Mouse (Mus musculus): ENCODE results near the gene Gpt2.

The Gpt2 gene

GRCm38 (mm10) chr8:85487906-85488620 lies 4.3 kb upstream of the Gpt2 start:
- DNase-seq (ENCODE audit: low spot score): no peak

DNA sequence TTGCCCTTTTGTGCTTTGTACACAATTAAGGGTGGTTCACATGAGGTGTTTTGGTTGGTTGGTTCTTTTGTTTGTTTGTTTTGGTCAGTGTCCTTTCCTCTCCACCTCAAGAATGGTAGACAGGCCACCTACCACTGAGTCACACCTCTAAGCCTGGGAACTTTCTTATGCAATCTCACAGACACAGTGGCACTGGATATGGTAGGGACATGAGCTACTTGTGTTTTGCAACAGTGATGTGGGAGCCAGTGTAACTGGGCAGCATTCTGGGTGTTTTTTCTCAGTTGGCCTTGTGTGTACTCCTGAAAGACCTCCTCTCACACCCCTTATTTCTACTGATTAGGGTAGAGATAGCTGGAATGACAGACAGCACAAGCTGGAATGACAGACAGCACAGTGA lies 3.7 kb upstream of the Gpt2 start:
- no peak for DNase-seq (ENCODE audit: low spot score)

- DNase-seq (ENCODE audit: low spot score): no peak
Measured at GRCm38 (mm10) chr8:85489546-85489945, 2.8 kb upstream of the Gpt2 start.

- peak; percentile 50 for DNase-seq (ENCODE audit: low spot score)
Measured at GRCm38 (mm10) chr8:85492940-85493931, 860 bp downstream of the Gpt2 start.

- no peak for DNase-seq (ENCODE audit: low spot score)
Measured at GRCm38 (mm10) chr8:85496125-85496524, 3.7 kb downstream of the Gpt2 start.

DNA sequence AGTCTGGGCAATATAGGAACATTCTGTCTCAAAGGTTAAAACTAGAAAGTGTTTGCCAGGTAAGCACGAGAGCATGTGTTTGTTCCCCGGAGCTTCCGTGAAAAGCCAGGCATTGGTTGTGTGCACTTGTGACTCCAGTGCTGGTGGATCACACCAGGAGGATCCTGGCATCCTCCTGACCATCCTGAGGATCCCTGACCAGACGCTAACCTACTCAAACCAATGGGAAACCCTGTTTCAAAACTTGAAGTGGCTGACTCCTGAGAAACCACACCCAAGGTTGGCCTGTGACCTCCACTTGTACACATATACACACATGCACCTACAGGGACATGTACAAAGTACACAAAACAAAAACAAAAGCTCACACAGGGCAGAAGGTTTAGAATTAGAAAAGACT lies 4.4 kb downstream of the Gpt2 start:
- no peak for DNase-seq (ENCODE audit: low spot score)

DNA sequence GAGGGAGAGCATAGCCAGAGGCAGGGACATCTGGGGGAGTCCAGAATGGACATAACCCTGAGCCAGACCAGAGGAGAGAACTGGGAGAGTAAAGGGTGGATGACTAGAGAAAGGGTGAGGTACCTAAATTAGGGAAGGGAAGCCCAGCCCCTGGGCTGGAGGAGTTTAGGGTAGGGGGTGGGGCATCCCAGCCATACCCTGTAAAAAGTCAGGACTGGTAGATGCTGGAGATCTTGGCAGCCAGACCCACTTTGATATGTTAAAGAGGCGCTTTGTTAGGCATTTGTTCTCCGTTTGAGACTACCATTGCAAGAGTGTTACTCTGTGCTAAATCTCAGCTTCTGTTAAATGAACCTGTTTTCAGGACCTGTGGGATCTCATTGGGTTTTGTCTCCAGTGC lies 6.2 kb downstream of the Gpt2 start:
- DNase-seq (ENCODE audit: low spot score): peak; percentile 33

- no peak for DNase-seq (ENCODE audit: low spot score)
Measured at GRCm38 (mm10) chr8:85500460-85500859, 8.1 kb downstream of the Gpt2 start.

DNA sequence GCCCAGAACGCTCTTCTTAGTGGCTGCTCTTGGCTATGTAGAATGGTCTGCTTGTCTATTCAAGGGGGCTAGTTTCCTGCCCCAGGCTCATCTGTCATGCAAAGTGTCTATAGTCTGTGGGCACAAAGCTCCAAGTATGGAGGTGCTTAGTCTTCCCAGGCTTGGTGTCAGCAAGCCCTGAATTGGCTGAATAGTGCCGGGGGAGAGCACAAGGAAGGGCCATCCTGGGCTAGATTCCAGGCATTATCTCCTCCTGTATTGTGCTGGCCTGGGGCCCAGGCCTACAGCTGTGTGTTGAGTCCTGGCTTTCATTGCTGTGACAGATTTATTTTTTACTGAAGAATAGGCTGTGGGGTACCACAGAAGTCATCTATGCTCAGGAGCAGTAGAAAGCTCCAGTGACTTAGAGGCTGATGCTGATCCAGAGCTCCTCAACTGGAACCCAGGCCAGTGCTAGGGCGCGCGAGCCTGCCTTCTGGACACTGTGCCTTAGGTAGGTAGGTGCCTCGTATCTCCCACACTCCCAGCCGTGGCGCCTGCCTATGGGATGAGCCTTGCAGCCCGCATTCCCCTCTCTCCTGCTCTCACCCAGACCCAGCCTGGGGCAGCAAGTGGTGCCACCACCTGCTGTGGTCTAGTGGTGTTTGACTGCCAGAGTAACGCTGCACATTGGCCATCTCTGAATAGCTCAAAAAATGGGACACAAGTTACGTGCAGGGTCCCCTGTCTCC lies 8.7 kb downstream of the Gpt2 start:
- peak; percentile 80 for DNase-seq (ENCODE audit: low spot score)

GRCm38 (mm10) chr8:85502381-85502780 lies 10.0 kb downstream of the Gpt2 start:
- no peak for DNase-seq (ENCODE audit: low spot score)

- DNase-seq (ENCODE audit: low spot score): no peak
Measured at GRCm38 (mm10) chr8:85503065-85503464, 10.7 kb downstream of the Gpt2 start.

- DNase-seq (ENCODE audit: low spot score): no peak
Measured at GRCm38 (mm10) chr8:85504704-85505103, 12.3 kb downstream of the Gpt2 start.

DNA sequence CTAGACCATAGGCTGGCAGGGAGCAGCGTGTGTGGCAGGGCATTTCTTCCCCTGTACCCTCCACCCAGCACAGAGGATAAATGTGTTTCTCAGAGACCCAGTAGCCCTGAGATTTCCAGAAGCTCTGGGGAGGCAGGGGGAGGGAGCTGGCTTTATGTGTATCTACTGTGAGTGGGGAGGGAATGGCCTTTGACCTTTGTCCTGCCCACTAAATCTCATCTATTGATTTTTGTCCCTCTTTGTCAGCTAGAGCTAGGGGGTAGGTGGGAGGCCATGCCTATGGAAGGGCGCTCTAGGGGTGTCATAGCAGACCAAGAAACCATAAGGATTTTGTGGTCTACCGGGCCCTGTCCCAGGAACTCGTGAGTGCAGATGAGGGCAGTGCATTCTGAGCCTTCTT lies 14.2 kb downstream of the Gpt2 start:
- DNase-seq (ENCODE audit: low spot score): no peak

- no peak for DNase-seq (ENCODE audit: low spot score)
Measured at GRCm38 (mm10) chr8:85508661-85509060, 16.3 kb downstream of the Gpt2 start.

GRCm38 (mm10) chr8:85512234-85512633 lies 19.9 kb downstream of the Gpt2 start:
- DNase-seq (ENCODE audit: low spot score): no peak

DNA sequence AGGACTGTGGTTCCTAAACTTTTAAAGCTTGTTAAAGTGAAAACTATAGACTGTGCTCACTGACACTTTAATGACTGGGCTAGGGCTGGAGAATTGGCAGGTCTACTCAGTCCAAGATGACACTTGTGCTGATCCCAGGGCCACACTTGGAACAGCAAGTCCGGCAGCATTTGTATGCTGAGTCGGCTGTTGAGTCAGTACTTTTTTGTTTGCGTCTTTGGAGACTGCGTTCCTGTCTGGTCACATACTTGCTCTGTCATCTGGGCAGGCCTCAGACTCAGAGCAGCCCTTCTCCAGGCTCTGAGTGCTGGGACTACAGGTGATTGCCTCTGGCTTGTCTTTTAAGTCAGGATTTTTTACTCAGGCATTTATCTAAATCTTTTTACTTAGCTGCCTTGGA lies 20.9 kb downstream of the Gpt2 start:
- no peak for DNase-seq (ENCODE audit: low spot score)

- no peak for DNase-seq (ENCODE audit: low spot score)
Measured at GRCm38 (mm10) chr8:85515391-85515790, 23.0 kb downstream of the Gpt2 start.

DNA sequence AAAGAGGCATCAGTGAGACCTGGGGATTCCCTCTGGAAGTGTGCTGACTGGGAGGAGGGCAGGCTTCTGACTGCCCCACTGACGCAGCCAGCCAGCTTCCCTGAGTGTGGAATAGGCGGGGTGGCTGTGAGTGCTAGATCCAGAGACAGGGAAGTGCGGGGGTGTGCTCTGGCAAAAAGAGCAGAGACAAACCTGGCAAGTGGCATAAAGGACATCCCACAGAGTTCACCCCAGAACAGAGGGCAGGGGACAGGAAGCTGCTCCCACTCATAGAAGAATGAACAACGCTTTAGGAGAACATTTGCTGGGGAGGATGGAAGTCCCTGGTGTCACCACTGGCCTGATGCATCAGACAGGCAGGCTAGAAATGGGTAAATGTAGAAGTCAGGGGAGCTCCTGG lies 25.0 kb downstream of the Gpt2 start:
- DNase-seq (ENCODE audit: low spot score): no peak

DNA sequence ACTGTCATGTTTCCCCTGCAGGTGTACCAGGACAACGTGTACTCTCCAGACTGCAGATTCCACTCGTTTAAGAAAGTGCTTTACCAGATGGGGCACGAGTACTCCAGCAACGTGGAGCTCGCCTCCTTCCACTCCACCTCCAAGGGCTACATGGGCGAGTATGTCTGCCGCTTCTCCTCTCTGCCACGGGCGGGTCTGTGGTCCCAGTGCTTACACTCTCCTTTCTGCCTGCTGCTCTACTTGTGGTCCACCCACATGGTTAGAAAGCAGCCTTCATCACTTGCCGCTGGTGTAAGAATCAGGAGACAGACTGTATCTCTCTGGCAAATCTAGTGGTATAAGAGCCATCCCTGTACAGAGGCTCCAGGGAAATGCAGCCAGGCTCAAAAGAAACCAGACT lies 25.6 kb downstream of the Gpt2 start:
- DNase-seq (ENCODE audit: low spot score): no peak

DNA sequence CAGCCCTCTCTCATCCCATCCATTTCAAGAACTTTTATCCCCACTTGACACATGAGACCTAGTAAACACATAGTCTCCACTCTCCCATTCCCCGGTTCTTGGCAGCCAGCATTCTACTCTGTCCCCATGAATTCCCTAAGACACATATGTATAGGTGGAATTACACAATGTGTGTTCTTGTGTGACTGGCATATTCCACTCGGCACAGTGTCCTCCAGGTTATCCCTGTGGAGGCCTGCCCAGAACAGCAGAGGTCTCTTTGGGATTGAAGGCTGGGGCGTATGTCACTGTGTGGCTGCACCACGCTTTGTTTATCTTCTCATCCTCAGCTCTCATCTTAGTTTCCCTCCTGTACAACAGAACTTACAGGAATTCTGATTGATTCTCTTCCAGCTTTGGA lies 28.2 kb downstream of the Gpt2 start:
- no peak for DNase-seq (ENCODE audit: low spot score)

DNA sequence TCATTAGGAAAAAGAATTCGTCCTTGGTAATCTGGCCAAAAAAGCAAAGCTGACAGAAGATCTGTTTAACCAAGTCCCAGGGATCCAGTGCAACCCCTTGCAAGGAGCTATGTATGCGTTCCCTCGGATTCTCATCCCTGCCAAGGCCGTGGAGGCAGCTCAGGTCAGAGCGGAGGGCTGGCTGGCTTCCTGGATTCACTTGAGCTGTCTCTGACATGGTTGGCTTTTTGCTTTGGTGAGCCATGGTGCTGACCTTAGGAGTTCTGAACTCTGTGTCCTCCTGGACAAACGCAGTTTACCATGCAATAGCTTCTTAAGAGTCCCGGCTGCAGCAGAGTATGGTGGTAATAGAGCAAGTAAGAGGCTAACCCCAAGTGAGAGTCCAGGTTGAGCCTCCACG lies 29.0 kb downstream of the Gpt2 start:
- no peak for DNase-seq (ENCODE audit: low spot score)

DNA sequence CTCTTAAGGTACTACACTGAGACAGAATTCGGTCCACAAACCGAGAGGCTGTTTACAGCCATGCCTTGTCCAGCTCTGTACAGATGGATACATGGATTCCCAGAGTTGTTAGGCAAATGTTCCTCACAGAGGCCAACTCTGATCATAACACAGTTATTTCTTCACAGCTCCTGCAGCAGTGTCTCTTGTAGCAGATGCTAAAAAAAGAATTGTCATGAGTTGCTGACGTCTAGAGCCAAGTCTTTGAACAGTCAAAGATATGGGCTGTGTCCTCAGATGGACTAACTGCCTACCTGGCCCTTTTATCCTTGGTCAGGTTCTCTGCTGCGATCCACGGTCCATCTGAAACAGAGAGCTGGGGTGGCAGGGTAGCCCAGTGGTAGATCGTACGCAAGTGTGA lies 31.7 kb downstream of the Gpt2 start:
- no peak for DNase-seq (ENCODE audit: low spot score)

DNA sequence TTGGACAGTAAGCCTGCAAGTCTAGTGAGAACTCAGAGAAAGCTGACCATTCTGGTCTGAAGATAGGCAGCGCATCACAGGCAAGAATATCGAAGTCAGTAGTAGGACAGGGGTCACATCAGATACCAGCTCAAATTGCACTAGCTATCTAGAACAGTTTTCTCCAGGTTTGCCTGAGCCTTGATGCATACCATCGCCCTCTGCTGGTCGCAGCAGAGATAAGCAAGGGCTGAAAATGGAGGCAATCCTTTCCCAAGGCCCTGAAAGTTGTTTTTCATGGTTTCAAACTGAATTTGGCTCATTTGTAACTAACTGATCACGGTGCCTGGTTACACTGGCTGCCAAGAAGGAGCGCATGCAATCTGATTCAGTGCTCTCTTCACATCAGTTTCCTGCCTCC lies 33.7 kb downstream of the Gpt2 start:
- peak; percentile 72 for DNase-seq (ENCODE audit: low spot score)

Data from MN1 (cell line).